Mouse (Mus musculus) lung, postnatal 0 days (tissue): ENCODE results near the gene Fam169a.

Experiments
- CTCF ChIP-seq: IDR thresholded peaks from 2 replicates; pipeline ENCODE4 v1.5.1; 2016; ENCODE audit warnings: antibody characterized with exemption, mild to moderate bottlenecking
- EP300 ChIP-seq: IDR thresholded peaks from 2 replicates; pipeline ENCODE4 v1.6.1; 2016; ENCODE audit warnings: antibody characterized with exemption, mild to moderate bottlenecking, control low read depth

DNA sequence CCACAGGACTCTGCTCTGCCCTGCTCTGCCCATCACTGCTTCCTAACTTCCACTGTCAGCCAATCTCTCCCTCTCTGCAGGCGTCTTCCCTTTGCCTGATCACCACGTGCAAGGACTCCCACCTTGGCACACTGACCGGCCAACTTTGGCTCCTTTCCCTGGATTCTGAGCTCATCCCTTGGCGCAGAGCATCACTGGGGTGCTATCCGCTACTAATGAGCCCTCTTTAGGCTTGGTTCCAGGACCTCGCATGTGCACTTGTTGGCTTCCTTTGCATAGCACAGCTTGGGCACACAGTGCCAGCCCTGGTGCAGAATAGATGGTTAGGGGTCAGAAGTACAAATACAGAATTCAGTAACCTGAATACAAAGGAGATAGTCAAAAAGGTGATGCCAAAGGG is 15.9 kb upstream of the Fam169a start:
- TF ChIP-seq CTCF = no peak
- TF ChIP-seq EP300 = no peak
